Mouse (Mus musculus) thymus, adult 2 months (tissue): ENCODE measurements around the gene Itga10. TPM values are rescaled to one million over a fixed set of nuclear protein-coding genes. Genes with fewer than 3 reads are reported as not detected.

Experiments used
- DNase-seq: peaks from one replicate; pipeline ENCODE4 v3.0.0; 2021
- H3K27ac ChIP-seq: fragments of 200-500 bp; 2 replicates; pipeline ENCODE4 v1.5.1; 2012; ENCODE audit warnings: low read length, control low read depth; ENCODE audit not compliant: control insufficient read depth, insufficient read depth
- H3K27me3 ChIP-seq: fragments of 200-500 bp; 2 replicates; pipeline ENCODE4 v1.6.1; 2012; ENCODE audit warnings: mild to moderate bottlenecking, low read length, moderate library complexity, mixed read lengths; ENCODE audit not compliant: control insufficient read depth, insufficient read depth
- H3K36me3 ChIP-seq: fragments of 200-500 bp; 2 replicates; pipeline ENCODE4 v1.6.1; 2012; ENCODE audit warnings: mild to moderate bottlenecking, low read length, moderate library complexity; ENCODE audit not compliant: control insufficient read depth, insufficient read depth
- H3K4me1 ChIP-seq: fragments of 200-500 bp; replicated peaks from 2 replicates; pipeline ENCODE4 v1.6.1; 2012; ENCODE audit warnings: low read length; ENCODE audit not compliant: control insufficient read depth, insufficient read depth
- H3K4me3 ChIP-seq: fragments of 200-500 bp; 2 replicates; pipeline ENCODE4 v1.5.1; 2012; ENCODE audit warnings: mild to moderate bottlenecking, low read length, control low read depth, moderate library complexity; ENCODE audit not compliant: control insufficient read depth, insufficient read depth
- CTCF ChIP-seq: fragments of 200-500 bp; IDR thresholded peaks from 2 replicates; pipeline ENCODE4 v1.5.1; 2012; ENCODE audit warnings: mild to moderate bottlenecking, control low read depth, low read length, moderate library complexity, borderline replicate concordance; ENCODE audit not compliant: control insufficient read depth, poor library complexity, insufficient read depth; ENCODE audit errors: extremely low read depth
- POLR2A ChIP-seq: fragments of 200-500 bp; IDR thresholded peaks from 2 replicates; pipeline ENCODE4 v1.6.1; 2012; ENCODE audit warnings: mild to moderate bottlenecking, low read length, control low read depth, moderate library complexity; ENCODE audit not compliant: control insufficient read depth, poor library complexity, insufficient read depth; ENCODE audit errors: extremely low read depth
- WGBS: fragments of 180-500 bp; shearing (Covaris S2); methylation state at CpG from one replicate; pipeline ENCODE4 v1.1.7; 2018; 5-methylcytosine and 5-hydroxymethylcytosine counted together
- polyA plus RNA-seq: library from polyadenylated mRNA; depleted of rRNA; stranded (reverse); fragments of >200 nt; gene quantifications from 2 replicates; pipeline ENCODE4 v1.2.3, GENCODE M21; 2012

Gene Itga10
- polyA plus RNA-seq, 1 experiment = 3.0 TPM

GRCm38 (mm10) chr3:96671519-96671918, 26.1 kb downstream of the Itga10 start:
- H3K36me3 ChIP-seq = no peaks in the 10 kb centered on the region
- H3K27ac ChIP-seq = no peak overlapping the region
- TF ChIP-seq CTCF (no peak), POLR2A (no peak)
- peaks cover 11% of the 10 kb centered on the region for H3K4me1 ChIP-seq
- no peak overlapping the region for H3K4me3 ChIP-seq
- H3K27me3 ChIP-seq = no peaks in the 10 kb centered on the region
- DNase-seq = no peak
- 97% methylated on average over 5 of the region's 5 CpGs for WGBS

- Histone ChIP-seq H3K4me3 (no peak overlapping the region), H3K36me3 (no peaks in the 10 kb centered on the region), H3K4me1 (peaks cover 11% of the 10 kb centered on the region), H3K27ac (no peak overlapping the region), H3K27me3 (no peaks in the 10 kb centered on the region)
- WGBS = 92% methylated on average over 4 of the region's 4 CpGs
- TF ChIP-seq CTCF (no peak), POLR2A (no peak)
- DNase-seq = no peak
Observed at GRCm38 (mm10) chr3:96673514-96673913, 28.1 kb downstream of the Itga10 start.

GRCm38 (mm10) chr3:96674442-96674841, 29.1 kb downstream of the Itga10 start:
- peaks cover 11% of the 10 kb centered on the region for H3K4me1 ChIP-seq
- no peak overlapping the region for H3K4me3 ChIP-seq
- H3K27me3 ChIP-seq = no peaks in the 10 kb centered on the region
- H3K27ac ChIP-seq = no peak overlapping the region
- WGBS = 93% methylated on average over 8 of the region's 8 CpGs
- no peak for TF ChIP-seq CTCF
- TF ChIP-seq POLR2A = no peak
- H3K36me3 ChIP-seq = no peaks in the 10 kb centered on the region
- DNase-seq = no peak

GRCm38 (mm10) chr3:96675171-96675570, 29.8 kb downstream of the Itga10 start:
- 14% methylated on average over 3 of the region's 3 CpGs for WGBS
- no peak overlapping the region for H3K27ac ChIP-seq
- DNase-seq = no peak
- no peak overlapping the region for H3K4me3 ChIP-seq
- H3K4me1 ChIP-seq = peaks cover 11% of the 10 kb centered on the region
- no peaks in the 10 kb centered on the region for H3K36me3 ChIP-seq
- TF ChIP-seq CTCF (no peak), POLR2A (no peak)
- H3K27me3 ChIP-seq = no peaks in the 10 kb centered on the region

- Histone ChIP-seq H3K27ac (no peak overlapping the region), H3K4me1 (peaks cover 6% of the 10 kb centered on the region), H3K4me3 (no peak overlapping the region), H3K27me3 (no peaks in the 10 kb centered on the region), H3K36me3 (no peaks in the 10 kb centered on the region)
- WGBS = 93% methylated on average over 3 of the region's 3 CpGs
- TF ChIP-seq POLR2A (no peak), CTCF (no peak)
- DNase-seq = no peak
Observed at GRCm38 (mm10) chr3:96675690-96676089, 30.3 kb downstream of the Itga10 start.

- no peak overlapping the region for H3K27ac ChIP-seq
- no peak for TF ChIP-seq CTCF
- no peak for TF ChIP-seq POLR2A
Observed at GRCm38 (mm10) chr3:96678456-96678855, 33.1 kb downstream of the Itga10 start.

GRCm38 (mm10) chr3:96679159-96679674, 33.8 kb downstream of the Itga10 start:
- no peak for DNase-seq
- H3K27me3 ChIP-seq = no peaks in the 10 kb centered on the region; the same call in 1 of the 2 replicates
- WGBS = 79% methylated on average over 5 of the region's 5 CpGs
- TF ChIP-seq CTCF = no peak
- TF ChIP-seq POLR2A = no peak
- H3K27ac ChIP-seq = no peak overlapping the region
- H3K36me3 ChIP-seq = no peaks in the 10 kb centered on the region
- peaks cover 4% of the 10 kb centered on the region for H3K4me1 ChIP-seq
- no peak overlapping the region for H3K4me3 ChIP-seq

More at GRCm38 (mm10) chr3:96678456-96678855, 33.1 kb downstream of the Itga10 start:
- H3K4me1 ChIP-seq = peaks cover 4% of the 10 kb centered on the region
- no peak overlapping the region for H3K4me3 ChIP-seq
- H3K27me3 ChIP-seq = no peaks in the 10 kb centered on the region
- H3K36me3 ChIP-seq = no peaks in the 10 kb centered on the region
- 86% methylated on average over 7 of the region's 7 CpGs for WGBS
- DNase-seq = no peak
